Mouse (Mus musculus) cerebellum, postnatal 10 days (tissue): ENCODE measurements around the gene Dtnb.

Experiments
- DNase-seq, 2 experiments: peaks; one replicate each; pipeline ENCODE4 v3.0.0; 2021; ENCODE audit warnings: mixed read lengths in 2 of 2

Dtnb gene

GRCm38 (mm10) chr12:3660985-3661635 lies 88.9 kb downstream of the Dtnb start:
- DNase-seq: peak; percentile 46 to 62

- peak in 1 of 2 experiments; percentile 19 for DNase-seq
Observed at GRCm38 (mm10) chr12:3662660-3663059, 90.5 kb downstream of the Dtnb start.

- no peak for DNase-seq
Observed at GRCm38 (mm10) chr12:3663386-3663785, 91.2 kb downstream of the Dtnb start.

GRCm38 (mm10) chr12:3669971-3670381 lies 97.8 kb downstream of the Dtnb start:
- no peak for DNase-seq

GRCm38 (mm10) chr12:3671117-3671516 lies 98.9 kb downstream of the Dtnb start:
- no peak for DNase-seq

- DNase-seq: peak; percentile 33 to 52
Observed at GRCm38 (mm10) chr12:3672786-3673185, 100.6 kb downstream of the Dtnb start.

GRCm38 (mm10) chr12:3673886-3674285 lies 101.7 kb downstream of the Dtnb start:
- DNase-seq: peak; percentile 19 to 31

GRCm38 (mm10) chr12:3674913-3675312 lies 102.7 kb downstream of the Dtnb start:
- peak; percentile 32 to 44 for DNase-seq

GRCm38 (mm10) chr12:3680721-3681120 lies 108.5 kb downstream of the Dtnb start:
- no peak for DNase-seq

- DNase-seq: peak; percentile 75 to 81
Observed at GRCm38 (mm10) chr12:3683041-3683440, 110.9 kb downstream of the Dtnb start.

GRCm38 (mm10) chr12:3686419-3686940 lies 114.3 kb downstream of the Dtnb start:
- no peak for DNase-seq

- DNase-seq: peak; percentile 66 to 67
Observed at GRCm38 (mm10) chr12:3690926-3691529, 118.8 kb downstream of the Dtnb start.

GRCm38 (mm10) chr12:3692795-3693392 lies 120.7 kb downstream of the Dtnb start:
- DNase-seq: peak; percentile 45 to 67

GRCm38 (mm10) chr12:3695741-3696501 lies 123.7 kb downstream of the Dtnb start:
- DNase-seq: peak; percentile 72 to 79

- no peak for DNase-seq
Observed at GRCm38 (mm10) chr12:3700503-3700902, 128.3 kb downstream of the Dtnb start.

- no peak for DNase-seq
Observed at GRCm38 (mm10) chr12:3702903-3703302, 130.7 kb downstream of the Dtnb start.

- peak in 1 of 2 experiments; percentile 20 for DNase-seq
Observed at GRCm38 (mm10) chr12:3719151-3719721, 147.1 kb downstream of the Dtnb start.

GRCm38 (mm10) chr12:3720527-3720926 lies 148.3 kb downstream of the Dtnb start:
- DNase-seq: peak in 1 of 2 experiments; percentile 16

- peak; percentile 88 to 90 for DNase-seq
Observed at GRCm38 (mm10) chr12:3723762-3724161, 151.6 kb downstream of the Dtnb start.

GRCm38 (mm10) chr12:3724822-3725370 lies 152.7 kb downstream of the Dtnb start:
- no peak for DNase-seq

GRCm38 (mm10) chr12:3729521-3730075 lies 157.4 kb downstream of the Dtnb start:
- no peak for DNase-seq
